Mouse (Mus musculus) embryonic fibroblast, embryonic 13.5 days (primary cell): ENCODE data around the gene Zfp729a.

ENCODE experiments used
- CTCF ChIP-seq: IDR thresholded peaks from 2 replicates; pipeline ENCODE4 v1.5.1; 2011; ENCODE audit warnings: mild to moderate bottlenecking, control low read depth, low read length, moderate library complexity, borderline replicate concordance; ENCODE audit not compliant: insufficient read depth
- POLR2A ChIP-seq: IDR thresholded peaks from 2 replicates; pipeline ENCODE4 v1.6.1; 2011; ENCODE audit warnings: low read depth, mild to moderate bottlenecking, control low read depth, low read length, moderate library complexity

- no peak for TF ChIP-seq CTCF
- TF ChIP-seq POLR2A: peak; percentile 57
Observed at GRCm38 (mm10) chr13:67609066-67609876, 28.3 kb downstream of the Zfp729a start, which contains the start of gene Zfp729b.
